Mouse (Mus musculus): ENCODE results near the gene Aqp7. TPM values are rescaled to one million over a fixed set of nuclear protein-coding genes. Genes with fewer than 3 reads are reported as not detected.

The Aqp7 gene
- total and polyA plus RNA-seq, 3 experiments = 21.6 to 33.0 (median 32.7) TPM

DNA sequence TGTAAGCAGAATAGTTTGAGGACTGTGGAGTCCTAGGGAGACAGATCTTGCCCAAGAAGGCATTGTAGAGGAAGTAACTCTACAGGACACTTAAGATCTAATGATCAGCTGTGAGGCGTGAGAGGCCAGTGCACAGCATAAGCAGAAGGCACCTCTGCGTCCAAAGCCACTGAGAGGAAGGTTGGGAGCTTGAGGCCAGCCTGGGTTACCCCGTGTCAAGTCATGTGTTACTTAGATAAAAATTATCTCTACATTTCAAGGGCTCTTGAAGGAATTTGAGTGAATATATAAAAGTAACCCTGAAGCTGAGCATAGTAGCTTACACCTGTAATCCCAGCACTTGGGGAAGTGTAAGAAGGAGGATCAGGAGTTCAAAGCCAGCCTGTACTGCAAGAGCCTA lies 34.6 kb downstream of the Aqp7 start:
- TF ChIP-seq EP300 (IDR thresholded peaks at IDR 0.05; ENCODE audit: insufficient read depth, low read depth, low read length) (no peak), CTCF (IDR thresholded peaks at IDR 0.05) (no peak), POLR2A (IDR thresholded peaks at IDR 0.05; ENCODE audit: insufficient read depth, low read depth, low read length) (no peak)
- peaks cover 7% of the 10 kb centered on the region for H3K36me3 ChIP-seq (ENCODE audit: control insufficient read depth, insufficient read depth, low read length)
- WGBS = 76% methylated on average over 3 of the region's 3 CpGs
- no peak overlapping the region for H3K9ac ChIP-seq (ENCODE audit: low read depth, low read length)
- H3K27ac ChIP-seq = no peak overlapping the region
- no peaks in the 10 kb centered on the region for H3K27me3 ChIP-seq (ENCODE audit: control insufficient read depth, insufficient read depth, low read length)
- intact Hi-C loops (cut with DNase I) = no loop called here
- H3K4me1 ChIP-seq (ENCODE audit: control insufficient read depth, insufficient read depth, low read length) = no peaks in the 10 kb centered on the region
- DNase-seq = no peak
- H3K79me2 ChIP-seq (replicated peaks; ENCODE audit: control insufficient read depth, insufficient read depth, low read length) = no peaks in the 10 kb centered on the region
- H3K4me3 ChIP-seq = no peak overlapping the region

DNA sequence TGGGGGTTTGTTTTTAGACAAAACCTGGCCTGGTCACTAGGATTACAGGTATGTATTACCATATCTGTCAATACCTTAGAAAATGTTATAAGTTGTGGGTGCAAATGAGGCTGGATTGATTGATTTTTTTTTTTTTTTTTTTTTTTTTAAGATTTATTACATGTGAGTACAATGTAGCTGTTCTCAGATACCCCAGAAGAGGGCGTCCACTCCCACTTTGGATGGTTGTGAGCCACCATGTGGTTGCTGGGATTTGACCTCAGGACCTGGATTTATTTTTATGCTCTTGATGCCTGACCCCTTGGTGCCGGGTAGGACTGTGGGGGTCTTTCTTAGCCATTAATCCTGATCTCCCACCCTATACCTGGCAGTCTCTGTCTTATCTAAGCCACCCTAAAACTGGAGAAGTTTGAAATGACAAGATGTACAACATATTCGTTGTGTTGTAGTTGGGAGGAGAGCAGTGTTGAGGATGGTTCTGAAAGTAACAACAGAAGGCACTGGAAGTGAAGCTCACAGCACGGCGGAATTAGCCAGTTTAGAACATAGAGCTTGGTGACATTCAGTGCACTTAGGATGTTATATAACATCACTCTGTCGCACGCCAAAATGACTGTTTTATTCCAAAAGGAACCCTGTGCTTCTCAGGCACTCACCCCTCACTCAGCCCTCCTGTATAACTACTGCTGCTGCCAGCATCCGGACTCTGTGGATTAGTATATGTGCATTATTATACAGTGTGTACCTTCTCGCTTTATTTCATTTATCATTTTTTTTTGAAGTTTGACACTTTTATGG lies 46.9 kb downstream of the Aqp7 start:
- Histone ChIP-seq H3K27me3 (ENCODE audit: control insufficient read depth, insufficient read depth, low read length) (no peaks in the 10 kb centered on the region), H3K27ac (no peak overlapping the region), H3K36me3 (ENCODE audit: control insufficient read depth, insufficient read depth, low read length) (peaks cover 14% of the 10 kb centered on the region), H3K79me2 (replicated peaks; ENCODE audit: control insufficient read depth, insufficient read depth, low read length) (no peaks in the 10 kb centered on the region), H3K9ac (ENCODE audit: low read depth, low read length) (no peak overlapping the region), H3K4me3 (no peak overlapping the region), H3K4me1 (ENCODE audit: control insufficient read depth, insufficient read depth, low read length) (no peaks in the 10 kb centered on the region)
- 91% methylated on average over 9 of the region's 9 CpGs for WGBS
- no peak for DNase-seq
- TF ChIP-seq EP300 (IDR thresholded peaks at IDR 0.05; ENCODE audit: insufficient read depth, low read depth, low read length) = no peak
- TF ChIP-seq CTCF (IDR thresholded peaks at IDR 0.05) = peak; percentile 29
- no peak for TF ChIP-seq POLR2A (IDR thresholded peaks at IDR 0.05; ENCODE audit: insufficient read depth, low read depth, low read length)
- intact Hi-C loops (cut with DNase I) = no loop called here

DNA sequence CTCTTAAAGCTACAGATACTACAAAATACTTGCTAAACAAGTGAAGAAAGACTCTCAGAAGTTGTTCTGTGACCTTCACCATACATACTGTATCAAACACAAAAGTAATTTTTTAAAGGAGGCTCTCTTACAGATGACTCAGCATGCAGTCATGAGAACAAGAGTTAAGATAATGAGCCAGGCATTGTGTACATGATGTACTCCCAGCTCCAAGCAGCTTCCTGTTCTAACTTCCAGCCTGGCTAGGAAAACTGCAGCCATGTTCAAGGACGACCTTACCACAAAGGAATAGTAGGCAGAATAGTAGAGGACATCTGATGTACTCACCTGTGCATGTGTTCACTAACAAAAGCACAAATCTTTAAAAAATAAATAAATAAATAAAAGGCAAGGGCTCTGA lies 47.7 kb downstream of the Aqp7 start:
- Histone ChIP-seq H3K79me2 (replicated peaks; ENCODE audit: control insufficient read depth, insufficient read depth, low read length) (no peaks in the 10 kb centered on the region), H3K9ac (ENCODE audit: low read depth, low read length) (no peak overlapping the region), H3K4me3 (no peak overlapping the region), H3K27me3 (ENCODE audit: control insufficient read depth, insufficient read depth, low read length) (no peaks in the 10 kb centered on the region), H3K27ac (no peak overlapping the region), H3K36me3 (ENCODE audit: control insufficient read depth, insufficient read depth, low read length) (peaks cover 14% of the 10 kb centered on the region), H3K4me1 (ENCODE audit: control insufficient read depth, insufficient read depth, low read length) (no peaks in the 10 kb centered on the region)
- TF ChIP-seq EP300 (IDR thresholded peaks at IDR 0.05; ENCODE audit: insufficient read depth, low read depth, low read length) (no peak), CTCF (IDR thresholded peaks at IDR 0.05) (no peak), POLR2A (IDR thresholded peaks at IDR 0.05; ENCODE audit: insufficient read depth, low read depth, low read length) (no peak)
- DNase-seq = no peak
- intact Hi-C loops (cut with DNase I) = no loop called here
- 33% methylated on average over 1 of the region's 1 CpGs for WGBS

DNA sequence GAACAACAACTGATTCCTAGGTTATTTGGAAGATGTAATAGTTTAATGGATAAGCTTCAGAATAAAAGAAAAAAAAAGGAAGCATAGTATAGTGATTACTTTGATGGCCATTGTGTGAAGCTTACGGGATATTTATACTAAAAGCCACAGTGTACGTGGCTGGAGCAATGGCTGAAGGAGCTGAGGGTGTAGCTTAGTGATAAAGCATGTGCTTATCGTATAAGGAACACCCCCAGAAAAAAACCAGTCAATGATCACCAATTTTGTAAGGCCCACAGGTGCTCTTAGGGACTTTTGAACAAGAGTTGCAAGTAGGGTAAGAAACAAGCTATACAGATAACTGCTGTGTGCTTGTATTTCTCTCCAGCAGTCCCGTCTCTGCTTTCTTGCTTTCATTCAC lies 50.0 kb downstream of the Aqp7 start:
- Histone ChIP-seq H3K27me3 (ENCODE audit: control insufficient read depth, insufficient read depth, low read length) (no peaks in the 10 kb centered on the region), H3K4me1 (ENCODE audit: control insufficient read depth, insufficient read depth, low read length) (no peaks in the 10 kb centered on the region), H3K4me3 (no peak overlapping the region), H3K27ac (no peak overlapping the region), H3K79me2 (replicated peaks; ENCODE audit: control insufficient read depth, insufficient read depth, low read length) (no peaks in the 10 kb centered on the region), H3K9ac (ENCODE audit: low read depth, low read length) (no peak overlapping the region), H3K36me3 (ENCODE audit: control insufficient read depth, insufficient read depth, low read length) (peaks cover 14% of the 10 kb centered on the region)
- DNase-seq = no peak
- TF ChIP-seq CTCF (IDR thresholded peaks at IDR 0.05) (no peak), POLR2A (IDR thresholded peaks at IDR 0.05; ENCODE audit: insufficient read depth, low read depth, low read length) (no peak), EP300 (IDR thresholded peaks at IDR 0.05; ENCODE audit: insufficient read depth, low read depth, low read length) (no peak)
- WGBS = 92% methylated on average over 4 of the region's 4 CpGs
- intact Hi-C loops (cut with DNase I) = no loop called here

DNA sequence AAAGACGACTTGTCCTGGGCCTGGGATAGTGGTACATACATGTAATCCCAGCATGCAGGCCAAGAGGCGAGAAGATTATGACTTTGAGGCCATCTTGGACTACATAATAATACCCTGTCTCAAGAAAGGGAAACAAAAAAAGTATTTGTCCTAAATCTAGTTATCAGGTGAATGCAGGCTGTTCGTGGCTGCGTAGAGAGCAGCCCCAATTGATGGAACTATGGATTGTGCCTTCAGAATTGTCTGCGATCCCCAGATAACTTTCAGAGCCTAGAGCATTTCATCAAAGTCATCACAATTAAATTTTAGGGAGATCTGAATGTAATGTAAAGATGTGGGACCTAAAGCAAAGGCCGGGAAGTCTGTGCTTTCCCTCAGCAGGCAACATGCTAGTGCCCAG lies 51.6 kb downstream of the Aqp7 start:
- Histone ChIP-seq H3K4me1 (ENCODE audit: control insufficient read depth, insufficient read depth, low read length) (no peaks in the 10 kb centered on the region), H3K4me3 (no peak overlapping the region), H3K27me3 (ENCODE audit: control insufficient read depth, insufficient read depth, low read length) (no peaks in the 10 kb centered on the region), H3K27ac (no peak overlapping the region), H3K79me2 (replicated peaks; ENCODE audit: control insufficient read depth, insufficient read depth, low read length) (no peaks in the 10 kb centered on the region), H3K36me3 (ENCODE audit: control insufficient read depth, insufficient read depth, low read length) (peaks cover 12% of the 10 kb centered on the region), H3K9ac (ENCODE audit: low read depth, low read length) (no peak overlapping the region)
- TF ChIP-seq EP300 (IDR thresholded peaks at IDR 0.05; ENCODE audit: insufficient read depth, low read depth, low read length) = no peak
- no peak for TF ChIP-seq CTCF (IDR thresholded peaks at IDR 0.05)
- no peak for TF ChIP-seq POLR2A (IDR thresholded peaks at IDR 0.05; ENCODE audit: insufficient read depth, low read depth, low read length)
- WGBS = 96% methylated on average over 6 of the region's 6 CpGs
- no peak for DNase-seq
- intact Hi-C loops (cut with DNase I) = no loop called here

DNA sequence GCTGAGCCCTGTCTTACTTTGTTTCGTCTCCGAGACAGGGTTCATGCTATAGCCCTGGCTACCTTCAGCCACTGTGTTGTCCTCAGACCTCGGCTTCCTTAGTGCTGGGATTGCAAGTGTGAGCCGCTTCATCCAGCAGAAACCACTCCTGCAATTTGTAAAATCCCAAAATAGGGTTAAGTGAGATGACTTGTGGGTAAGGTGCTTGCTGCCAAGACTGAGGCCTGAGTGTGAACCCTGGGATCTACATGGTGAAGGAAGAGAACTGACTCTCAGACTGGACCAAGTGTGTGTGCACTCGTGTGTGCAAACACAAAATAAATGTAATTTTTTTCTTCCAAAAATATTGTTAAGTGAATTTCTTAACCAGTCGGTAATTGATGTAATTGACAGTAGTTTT lies 58.3 kb downstream of the Aqp7 start:
- peaks cover 5% of the 10 kb centered on the region for H3K36me3 ChIP-seq (ENCODE audit: control insufficient read depth, insufficient read depth, low read length)
- intact Hi-C loops (cut with DNase I) = no loop called here
- no peak overlapping the region for H3K4me3 ChIP-seq
- no peak for DNase-seq
- no peak overlapping the region for H3K27ac ChIP-seq
- WGBS = 89% methylated on average over 6 of the region's 6 CpGs
- no peak overlapping the region for H3K9ac ChIP-seq (ENCODE audit: low read depth, low read length)
- no peaks in the 10 kb centered on the region for H3K27me3 ChIP-seq (ENCODE audit: control insufficient read depth, insufficient read depth, low read length)
- no peaks in the 10 kb centered on the region; the same call in 1 of the 2 replicates for H3K79me2 ChIP-seq (replicated peaks; ENCODE audit: control insufficient read depth, insufficient read depth, low read length)
- TF ChIP-seq CTCF (IDR thresholded peaks at IDR 0.05) (no peak), POLR2A (IDR thresholded peaks at IDR 0.05; ENCODE audit: insufficient read depth, low read depth, low read length) (no peak), EP300 (IDR thresholded peaks at IDR 0.05; ENCODE audit: insufficient read depth, low read depth, low read length) (no peak)
- no peaks in the 10 kb centered on the region for H3K4me1 ChIP-seq (ENCODE audit: control insufficient read depth, insufficient read depth, low read length)
